9 mouse cellular contexts compared by ENCODE assay signal in genomic region chr3:51223556-51223955, GRCm38 (mm10). TPM values are rescaled to one million over a fixed set of nuclear protein-coding genes. Genes with fewer than 3 reads are reported as not detected.
DNase-seq lines count a peak whose midpoint lies in the region; ATAC-seq and TF ChIP-seq lines count a peak whose summit lies in the region.
"Had no signal": no experiment of that assay in that cellular context is flagged by ENCODE, and none has a peak within 500 bp of the region (broad histone marks: within the 10 kb centered on the region; RNA-seq: fewer than 3 reads in every experiment).

No protein-coding gene starts in this region.

- no peaks in the 10 kb centered on the region for H3K9me3 ChIP-seq in embryonic facial prominence, embryonic 14.5 days (ENCODE audit: control insufficient read depth, low read length)
- no peaks in the 10 kb centered on the region for H3K9me3 ChIP-seq in intestine, embryonic 16.5 days (ENCODE audit: control insufficient read depth, low read length)
- no peaks in the 10 kb centered on the region for H3K9me3 ChIP-seq in neural tube, embryonic 13.5 days

- H3K4me1 ChIP-seq in embryonic facial prominence, embryonic 14.5 days (ENCODE audit: control insufficient read depth, insufficient read depth, low read length) = peaks cover 11% of the 10 kb centered on the region
- H3K4me1 ChIP-seq in intestine, embryonic 16.5 days (ENCODE audit: control insufficient read depth, insufficient read depth, low read length) = peaks cover 9% of the 10 kb centered on the region; the same call in 1 of the 2 replicates
- peaks cover 36% of the 10 kb centered on the region for H3K4me1 ChIP-seq in neural tube, embryonic 13.5 days (replicated peaks)

- no peak overlapping the region for H3K9ac ChIP-seq in embryonic facial prominence, embryonic 14.5 days (ENCODE audit: low read depth, low read length)
- peak overlapping the region; percentile 86 for H3K9ac ChIP-seq in intestine, embryonic 16.5 days (ENCODE audit: low read depth, low read length)
- H3K9ac ChIP-seq in neural tube, embryonic 13.5 days = peak overlapping the region; percentile 97; the same call in 1 of the 2 replicates

- peak overlapping the region; percentile 100 for H3K27ac ChIP-seq in layer of hippocampus, adult 2 months
- H3K27ac ChIP-seq in embryonic facial prominence, embryonic 14.5 days (replicated peaks; ENCODE audit: low read depth, low read length) = no peak overlapping the region
- H3K27ac ChIP-seq in intestine, embryonic 16.5 days (ENCODE audit: low read length) = peak overlapping the region; percentile 16; the same call in 1 of the 2 replicates
- peak overlapping the region; percentile 99; the same call in 1 of the 2 replicates for H3K27ac ChIP-seq in neural tube, embryonic 13.5 days (replicated peaks)

- WGBS in embryonic facial prominence, embryonic 14.5 days = 19% methylated on average over 5 of the region's 5 CpGs
- WGBS in intestine, embryonic 16.5 days = 28% methylated on average over 5 of the region's 5 CpGs
- 21% methylated on average over 5 of the region's 5 CpGs for WGBS in neural tube, embryonic 13.5 days

- no peak for ATAC-seq in embryonic facial prominence, embryonic 14.5 days (ENCODE audit: low read depth)
- no peak for ATAC-seq in intestine, embryonic 16.5 days
- ATAC-seq in neural tube, embryonic 13.5 days (ENCODE audit: low read depth) = no peak

- TF ChIP-seq CTCF in layer of hippocampus, adult 2 months (conservative IDR thresholded peaks at IDR 0.05) = no peak

- DNase-seq in layer of hippocampus, adult 2 months (ENCODE audit: low spot score in 2 of 2) = no peak
- DNase-seq in layer of hippocampus, postnatal 36 days = no peak
- DNase-seq in embryonic facial prominence, embryonic 14.5 days (ENCODE audit: low spot score) = no peak
- no peak for DNase-seq in right cerebral cortex, postnatal 10 days (ENCODE audit: low spot score in 2 of 2)
- DNase-seq in layer of hippocampus, postnatal 25 days (ENCODE audit: extremely low spot score in 1 of 2, low spot score in 1 of 2) = no peak
- no peak for DNase-seq in retina, embryonic 14.5 days (ENCODE audit: low spot score)
- DNase-seq: adrenal gland, postnatal 10 days had no signal

- H3K36me3 ChIP-seq in embryonic facial prominence, embryonic 14.5 days (ENCODE audit: control insufficient read depth, insufficient read depth, low read length) = no peaks in the 10 kb centered on the region
- H3K36me3 ChIP-seq in intestine, embryonic 16.5 days (ENCODE audit: control insufficient read depth, insufficient read depth, low read length) = no peaks in the 10 kb centered on the region
- no peaks in the 10 kb centered on the region for H3K36me3 ChIP-seq in neural tube, embryonic 13.5 days

- peak overlapping the region; percentile 90; the same call in 1 of the 2 replicates for H3K4me3 ChIP-seq in layer of hippocampus, adult 2 months
- peak overlapping the region; percentile 92 for H3K4me3 ChIP-seq in embryonic facial prominence, embryonic 14.5 days (ENCODE audit: low read depth, low read length)
- H3K4me3 ChIP-seq in intestine, embryonic 16.5 days (ENCODE audit: low read length) = peak overlapping the region; percentile 88
- H3K4me3 ChIP-seq in neural tube, embryonic 13.5 days = peak overlapping the region; percentile 94

- H3K27me3 ChIP-seq in embryonic facial prominence, embryonic 14.5 days (replicated peaks; ENCODE audit: control insufficient read depth, insufficient read depth, low read length) = no peaks in the 10 kb centered on the region
- H3K27me3 ChIP-seq in intestine, embryonic 16.5 days (replicated peaks; ENCODE audit: control insufficient read depth, insufficient read depth, low read length) = no peaks in the 10 kb centered on the region
- H3K27me3 ChIP-seq in neural tube, embryonic 13.5 days = no peaks in the 10 kb centered on the region

- peak overlapping the region; percentile 88 for H3K4me2 ChIP-seq in embryonic facial prominence, embryonic 14.5 days (ENCODE audit: low read depth, low read length)
- H3K4me2 ChIP-seq in intestine, embryonic 16.5 days (ENCODE audit: low read depth, low read length) = peak overlapping the region; percentile 89
- H3K4me2 ChIP-seq in neural tube, embryonic 13.5 days = peak overlapping the region; percentile 68

RNA-seq across cellular contexts. Expression of gene Noct, which starts 0.7 kb away (rescaled TPM):
- 10 to 100 TPM; 57.2 to 61.0 TPM for total RNA-seq in layer of hippocampus, adult 2 months (2021)
- total RNA-seq in layer of hippocampus, postnatal 36 days (2021) = 10 to 100 TPM; 57.7 to 62.8 TPM
- polyA plus RNA-seq in embryonic facial prominence, embryonic 14.5 days (2014; fragmentation: Nextera tagmentation; extraction: Ambion mirVana) = 9.4 and 10.0 TPM in 2 replicates
- 4.9 TPM in 2 replicates for polyA plus RNA-seq in intestine, embryonic 16.5 days (2015; fragmentation: Nextera tagmentation; extraction: Ambion mirVana)
- polyA plus RNA-seq in neural tube, embryonic 13.5 days (2015; fragmentation: Nextera tagmentation; extraction: Ambion mirVana) = 21.5 and 22.8 TPM in 2 replicates
- 10 to 100 TPM; 60.2 to 60.5 TPM for total RNA-seq in layer of hippocampus, postnatal 25 days (2021)
